Mouse (Mus musculus): ENCODE results near the gene Nub1.

Nub1 gene

GRCm38 (mm10) chr5:24701271-24701670 lies 15.9 kb downstream of the Nub1 start:
- DNase-seq (ENCODE audit: low read depth) = no peak

GRCm38 (mm10) chr5:24704615-24705014 lies 19.3 kb downstream of the Nub1 start:
- DNase-seq (ENCODE audit: low read depth) = no peak

GRCm38 (mm10) chr5:24709962-24710361 lies 24.6 kb downstream of the Nub1 start:
- DNase-seq (ENCODE audit: low read depth) = no peak

- DNase-seq (ENCODE audit: low read depth) = peak; percentile 17
These were observed 26.3 kb downstream of the Nub1 start for GRCm38 (mm10) chr5:24711615-24712014.

GRCm38 (mm10) chr5:24713199-24713598 lies 27.9 kb downstream of the Nub1 start:
- DNase-seq (ENCODE audit: low read depth) = no peak

- DNase-seq (ENCODE audit: low read depth) = no peak
These were observed 28.7 kb downstream of the Nub1 start for GRCm38 (mm10) chr5:24713987-24714386.

- no peak for DNase-seq (ENCODE audit: low read depth)
These were observed 32.7 kb downstream of the Nub1 start for GRCm38 (mm10) chr5:24718076-24718475.

- no peak for DNase-seq (ENCODE audit: low read depth)
These were observed 34.5 kb downstream of the Nub1 start for GRCm38 (mm10) chr5:24719852-24720251.

- no peak for DNase-seq (ENCODE audit: low read depth)
These were observed 38.4 kb downstream of the Nub1 start for GRCm38 (mm10) chr5:24723527-24724269.

- DNase-seq (ENCODE audit: low read depth) = no peak
These were observed 38.9 kb downstream of the Nub1 start for GRCm38 (mm10) chr5:24724270-24724634.

GRCm38 (mm10) chr5:24724805-24725204 lies 39.5 kb downstream of the Nub1 start:
- no peak for DNase-seq (ENCODE audit: low read depth)

- DNase-seq (ENCODE audit: low read depth) = no peak
These were observed 40.6 kb downstream of the Nub1 start for GRCm38 (mm10) chr5:24725897-24726296.

- DNase-seq (ENCODE audit: low read depth) = peak; percentile 26
These were observed 41.8 kb downstream of the Nub1 start for GRCm38 (mm10) chr5:24726901-24727836.

- DNase-seq (ENCODE audit: low read depth) = no peak
These were observed 44.6 kb downstream of the Nub1 start for GRCm38 (mm10) chr5:24729797-24730487.

GRCm38 (mm10) chr5:24730488-24730871 lies 45.1 kb downstream of the Nub1 start, which contains the start of gene Wdr86:
Wdr86 (minus strand) TSS chr5:24730727.
- no peak for DNase-seq (ENCODE audit: low read depth)

- DNase-seq (ENCODE audit: low read depth) = no peak
These were observed 45.7 kb downstream of the Nub1 start for GRCm38 (mm10) chr5:24730986-24731385.

GRCm38 (mm10) chr5:24733134-24733533 lies 47.8 kb downstream of the Nub1 start:
- DNase-seq (ENCODE audit: low read depth) = no peak

- DNase-seq (ENCODE audit: low read depth) = no peak
These were observed 48.6 kb downstream of the Nub1 start for GRCm38 (mm10) chr5:24733771-24734426.

- no peak for DNase-seq (ENCODE audit: low read depth)
These were observed 52.3 kb downstream of the Nub1 start for GRCm38 (mm10) chr5:24737595-24737994.

- no peak for DNase-seq (ENCODE audit: low read depth)
These were observed 53.2 kb downstream of the Nub1 start for GRCm38 (mm10) chr5:24738517-24738916.

GRCm38 (mm10) chr5:24739141-24739753 lies 53.9 kb downstream of the Nub1 start:
- DNase-seq (ENCODE audit: low read depth) = peak; percentile 86

All from 416B (cell line).